Mouse (Mus musculus): ENCODE results near the gene Shcbp1l. TPM values are rescaled to one million over a fixed set of nuclear protein-coding genes. Genes with fewer than 3 reads are reported as not detected.
A peak's percentile ranks its signal among the peaks of the same experiment; 100 is the strongest.
"Not testable (repeated sequence)": the region's sequence is repeated elsewhere in the genome, so short reads cannot be mapped to it uniquely, and the experiment has no call there.

Gene Shcbp1l
- total RNA-seq (2022): not detected

DNA sequence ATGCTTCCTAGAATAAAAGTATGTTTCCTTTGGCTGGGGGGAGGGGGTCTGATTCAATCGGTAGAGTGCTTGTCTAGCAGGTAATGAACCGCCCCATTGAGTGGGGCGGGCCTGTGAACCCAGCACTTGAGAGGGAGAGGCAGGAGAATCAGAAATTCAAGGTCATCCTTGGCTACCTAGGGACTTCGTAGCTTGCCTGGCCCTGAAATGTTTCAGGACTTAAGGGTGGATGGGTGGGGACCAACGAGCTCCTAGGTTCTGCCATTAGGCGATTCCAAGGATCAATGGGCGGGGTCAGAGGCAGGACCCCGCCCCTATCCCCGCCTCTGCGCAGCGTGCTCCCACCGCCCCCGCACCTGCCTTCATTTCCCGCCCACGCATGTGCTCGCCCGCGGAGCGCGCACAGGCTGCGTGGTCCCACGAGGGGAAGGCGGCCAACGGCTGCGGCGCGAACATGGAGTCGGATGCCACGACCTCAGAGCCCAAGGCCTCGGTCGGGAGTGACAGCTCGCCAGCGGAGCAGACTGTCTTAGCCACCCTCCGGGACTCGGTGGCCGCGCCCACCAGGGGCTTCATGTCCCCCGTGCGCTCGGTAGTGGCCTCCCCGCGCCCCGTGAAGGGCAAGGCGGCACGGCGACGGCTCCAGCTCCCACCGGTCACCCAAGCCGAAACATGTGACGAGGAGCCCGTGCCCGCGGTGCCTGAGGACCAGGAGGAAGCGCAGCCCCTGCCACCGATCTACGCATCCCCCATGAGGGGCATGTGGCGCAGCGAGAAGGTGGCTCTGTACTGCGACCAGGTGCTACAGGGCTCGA is at the start of gene Shcbp1l:
Gene Shcbp1l, plus strand, starts transcription at position 393 of the 815 bp plus-strand sequence.
- peak; percentile 20 for DNase-seq (ENCODE audit: low spot score)

GRCm38 (mm10) chr1:153376446-153376845 is 48.5 kb upstream of the Shcbp1l start:
- no peak for DNase-seq (ENCODE audit: low spot score)

GRCm38 (mm10) chr1:153378587-153378986 is 46.4 kb upstream of the Shcbp1l start:
- DNase-seq (ENCODE audit: low spot score): no peak

DNA sequence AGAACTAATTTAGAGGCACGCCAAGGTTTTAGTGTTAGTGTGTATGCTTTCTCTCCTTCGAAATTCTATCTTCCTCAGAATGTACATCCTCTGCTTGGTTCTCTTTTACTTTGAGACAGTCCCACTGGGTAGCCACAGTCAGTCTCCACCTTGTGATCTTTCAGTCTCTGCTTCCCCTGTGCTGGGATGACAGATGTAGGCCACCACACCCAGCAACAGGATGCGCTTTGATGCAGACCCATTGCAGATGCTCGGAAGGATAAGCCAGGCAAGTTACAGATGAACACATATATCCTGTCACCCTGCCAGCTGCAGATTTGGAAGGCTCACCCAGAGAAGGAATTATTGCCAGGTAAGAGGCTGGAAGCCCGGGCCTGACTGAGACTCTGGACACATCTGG is 45.1 kb upstream of the Shcbp1l start:
- no peak for DNase-seq (ENCODE audit: low spot score)

GRCm38 (mm10) chr1:153380746-153381282 is 44.1 kb upstream of the Shcbp1l start:
- no peak for DNase-seq (ENCODE audit: low spot score)

DNA sequence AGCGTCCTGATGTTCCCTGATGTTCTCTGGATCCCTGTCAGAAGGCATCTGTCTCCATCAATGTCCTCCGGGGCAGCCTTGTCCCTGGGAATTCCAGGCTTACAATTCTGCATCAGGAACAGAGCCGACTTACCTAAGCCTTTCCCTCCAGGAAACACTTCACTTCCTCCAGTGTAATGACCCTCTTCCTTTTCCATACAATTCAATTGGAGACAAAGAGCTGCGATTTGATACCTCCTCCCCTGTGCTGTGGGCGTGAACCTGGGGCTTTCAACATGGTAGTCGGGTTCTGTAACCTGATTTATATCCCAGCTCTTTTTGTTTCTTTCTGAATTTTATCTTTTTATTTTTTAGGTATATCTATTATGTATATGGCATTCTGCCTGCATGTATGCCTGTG is 39.9 kb upstream of the Shcbp1l start:
- DNase-seq (ENCODE audit: low spot score): peak; percentile 48

- not testable (repeated sequence) for DNase-seq (ENCODE audit: low spot score)
These were observed 39.3 kb upstream of the Shcbp1l start for GRCm38 (mm10) chr1:153385661-153386060.

- peak; percentile 81 for DNase-seq (ENCODE audit: low spot score)
These were observed 38.5 kb upstream of the Shcbp1l start for GRCm38 (mm10) chr1:153386271-153387069.

DNA sequence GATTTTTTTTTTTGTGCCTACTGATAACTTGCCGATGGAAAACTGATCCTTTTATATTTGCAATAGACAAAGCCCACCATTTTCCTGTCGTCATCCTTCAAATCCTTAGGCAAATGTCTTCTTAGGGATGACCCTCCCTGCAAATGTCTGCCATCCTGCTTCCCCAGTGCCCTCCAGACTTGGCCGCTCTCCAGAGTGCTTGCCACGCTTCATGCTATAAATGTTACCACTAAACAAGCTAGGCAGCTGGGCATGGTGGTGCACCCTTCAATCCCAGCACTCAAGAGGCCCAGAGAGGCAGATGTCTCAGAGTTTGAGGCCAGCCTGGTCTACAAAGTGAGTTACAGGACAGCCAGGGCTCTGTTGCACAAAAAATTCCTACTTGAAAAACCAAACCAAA is 29.3 kb upstream of the Shcbp1l start:
- DNase-seq (ENCODE audit: low spot score): not testable (repeated sequence)

- DNase-seq (ENCODE audit: low spot score): peak; percentile 57
These were observed 23.2 kb upstream of the Shcbp1l start for GRCm38 (mm10) chr1:153401765-153402164.

GRCm38 (mm10) chr1:153407641-153408040 is 17.3 kb upstream of the Shcbp1l start:
- DNase-seq (ENCODE audit: low spot score): not testable (repeated sequence)

GRCm38 (mm10) chr1:153408296-153408695 is 16.7 kb upstream of the Shcbp1l start:
- DNase-seq (ENCODE audit: low spot score): not testable (repeated sequence)

GRCm38 (mm10) chr1:153410915-153411314 is 14.0 kb upstream of the Shcbp1l start:
- DNase-seq (ENCODE audit: low spot score): not testable (repeated sequence)

- DNase-seq (ENCODE audit: low spot score): no peak
These were observed 13.2 kb upstream of the Shcbp1l start for GRCm38 (mm10) chr1:153411723-153412122.

DNA sequence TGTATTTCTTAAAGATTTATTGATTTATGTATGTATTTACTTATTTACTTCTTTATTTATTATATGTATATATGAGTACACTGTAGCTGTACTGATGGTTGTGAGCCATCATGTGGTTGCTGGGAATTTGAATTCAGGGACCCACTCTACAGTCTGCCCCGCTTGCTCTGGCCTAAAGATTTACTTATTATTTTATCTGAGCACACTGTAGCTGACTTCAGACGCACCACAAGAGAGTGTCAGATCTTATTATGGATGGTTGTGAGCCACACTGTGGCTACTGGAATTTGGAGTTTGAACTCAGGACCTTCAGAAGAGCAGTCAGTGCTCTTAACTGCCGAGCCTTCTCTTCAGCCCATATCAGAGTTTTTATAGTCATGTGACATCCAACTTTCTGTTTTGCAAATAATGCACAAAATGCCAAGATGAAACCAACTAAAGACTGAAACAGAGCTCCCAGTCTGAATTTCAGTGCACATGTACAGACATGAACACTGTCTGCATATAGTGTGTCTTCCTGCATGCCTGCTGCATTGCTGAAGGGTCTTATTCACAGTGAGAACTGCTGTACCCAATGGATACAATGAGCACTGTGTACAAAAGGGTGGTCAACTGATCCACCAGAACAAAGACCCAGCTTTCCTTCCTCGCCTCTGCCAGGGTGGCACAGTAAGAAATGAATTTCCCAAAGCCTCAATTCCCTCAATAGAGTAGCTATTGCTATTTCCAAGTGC is 12.1 kb upstream of the Shcbp1l start:
- DNase-seq (ENCODE audit: low spot score): not testable (repeated sequence)

DNA sequence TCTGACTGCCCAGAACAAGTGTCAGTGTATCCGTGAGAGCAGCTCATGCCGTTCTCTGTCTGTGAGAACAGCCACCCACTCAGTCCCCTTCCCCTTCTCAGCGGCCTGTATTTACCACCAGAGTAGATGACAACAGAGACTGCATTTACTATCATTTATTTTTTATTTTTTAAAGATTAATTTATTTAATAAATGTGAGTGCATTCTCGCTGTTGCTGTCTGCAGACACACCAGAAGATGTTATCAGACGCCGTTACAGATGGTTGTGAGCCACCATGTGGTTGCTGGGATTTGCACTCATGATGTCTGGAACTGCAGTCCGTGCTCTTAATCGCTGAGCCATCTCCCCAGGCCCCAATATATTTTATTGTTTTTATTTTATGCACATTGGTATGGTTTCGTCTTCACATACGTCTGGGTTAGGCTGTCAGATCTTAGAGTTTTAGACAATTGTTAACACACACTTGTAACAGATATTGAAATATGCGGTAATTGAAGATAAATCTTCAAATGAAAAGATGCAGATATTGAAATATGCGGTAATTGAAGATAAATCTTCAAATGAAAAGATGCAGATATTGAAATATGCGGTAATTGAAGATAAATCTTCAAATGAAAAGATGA is 11.5 kb upstream of the Shcbp1l start:
- DNase-seq (ENCODE audit: low spot score): not testable (repeated sequence)

DNA sequence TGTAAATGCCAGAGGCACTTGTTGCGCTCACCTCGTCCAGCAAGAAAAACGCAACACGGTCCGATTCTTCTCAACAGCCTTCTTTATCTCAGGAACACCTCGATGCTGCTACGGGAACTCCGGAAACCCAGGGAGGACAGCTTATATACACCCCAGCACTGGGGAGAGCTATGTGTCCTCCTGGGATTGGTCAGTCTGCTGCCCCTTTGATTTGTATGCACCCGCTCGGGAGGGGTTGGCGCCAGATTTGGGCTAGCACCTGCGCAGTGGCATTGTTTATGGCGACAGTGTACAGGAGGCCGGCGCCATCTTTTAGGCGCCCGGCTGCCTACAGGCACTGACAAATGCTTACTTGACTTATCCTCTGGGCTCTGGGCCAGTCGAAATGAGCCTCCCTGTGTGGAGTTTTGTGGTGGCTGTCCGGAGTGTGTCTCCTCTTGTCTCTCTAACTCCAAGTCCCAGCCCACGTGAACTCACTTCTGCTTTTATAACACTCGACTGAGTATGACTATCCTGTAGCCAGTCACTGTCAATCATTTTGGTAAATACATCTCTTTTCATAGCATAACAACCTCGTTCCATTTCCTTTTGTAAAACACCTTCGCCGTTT is 10.7 kb upstream of the Shcbp1l start:
- peak; percentile 84 for DNase-seq (ENCODE audit: low spot score)

DNA sequence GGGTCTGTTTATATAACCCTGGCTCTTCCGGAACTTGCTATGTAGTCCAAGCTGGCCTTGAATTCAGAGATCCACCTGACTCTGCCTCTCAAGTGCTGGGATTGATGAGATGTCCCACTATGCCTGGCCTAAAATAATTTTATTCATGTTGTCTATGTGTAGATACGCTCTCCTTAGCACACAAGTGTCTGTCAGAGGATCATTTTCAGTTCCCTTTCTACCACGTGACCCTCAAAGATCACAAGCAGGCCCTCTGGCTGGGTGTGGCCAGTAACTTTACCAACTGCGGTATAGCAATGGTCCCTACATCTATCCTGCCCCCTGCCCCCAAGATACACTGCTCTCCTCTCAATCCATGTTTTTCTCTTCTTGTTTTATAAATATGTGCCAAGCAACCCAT is 10.0 kb upstream of the Shcbp1l start:
- DNase-seq (ENCODE audit: low spot score): peak; percentile 80

- DNase-seq (ENCODE audit: low spot score): not testable (repeated sequence)
These were observed 9.2 kb upstream of the Shcbp1l start for GRCm38 (mm10) chr1:153415742-153416141.

DNA sequence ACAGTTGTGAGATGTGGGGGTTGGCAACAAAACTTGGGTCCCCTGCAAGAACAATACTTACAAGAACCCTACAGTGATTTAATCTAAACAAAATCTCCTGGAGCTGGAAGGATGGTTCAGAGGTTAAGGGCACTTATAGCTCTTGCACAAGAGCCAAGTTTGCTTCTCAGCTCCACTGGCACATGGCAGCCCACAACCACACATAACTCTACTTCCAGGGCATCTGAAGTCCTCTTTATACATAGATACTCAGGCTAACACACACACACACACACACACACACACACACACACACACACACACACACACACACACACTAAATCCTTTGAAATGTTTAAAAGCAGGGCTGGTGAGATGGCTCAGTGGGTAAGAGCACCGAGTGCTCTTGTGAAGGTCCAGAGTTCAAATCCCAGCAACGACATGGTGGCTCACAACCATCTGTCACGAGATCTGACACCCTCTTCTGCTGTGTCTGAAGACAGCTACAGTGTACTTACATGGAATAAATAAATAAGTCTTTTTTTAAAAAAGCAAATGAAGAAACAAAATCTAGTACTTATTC is 8.6 kb upstream of the Shcbp1l start:
- DNase-seq (ENCODE audit: low spot score): not testable (repeated sequence)

Data from heart, adult 8-10 months (tissue).